ENCODE assay signal across 10 mouse cellular contexts in genomic region chr1:36129126-36129525, GRCm38 (mm10).
DNase-seq lines count a peak whose midpoint lies in the region; ATAC-seq lines count a peak whose summit lies in the region.
"Had no signal": no experiment of that assay in that cellular context is flagged by ENCODE, and none has a peak within 500 bp of the region (broad histone marks: within the 10 kb centered on the region; RNA-seq: fewer than 3 reads in every experiment).

No protein-coding gene starts in this region.

- peak overlapping the region; percentile 70 for H3K27ac ChIP-seq in kidney, embryonic 14.5 days (ENCODE audit: low read depth, low read length)
- no peak overlapping the region for H3K27ac ChIP-seq in hindbrain, embryonic 16.5 days (ENCODE audit: low read depth, low read length)
- H3K27ac ChIP-seq: hindbrain, embryonic 15.5 days; limb, embryonic 15.5 days had no signal

- no peak overlapping the region for H3K4me2 ChIP-seq in kidney, embryonic 14.5 days (replicated peaks; ENCODE audit: low read depth, low read length)
- H3K4me2 ChIP-seq in hindbrain, embryonic 16.5 days (ENCODE audit: low read length) = no peak overlapping the region
- H3K4me2 ChIP-seq: hindbrain, embryonic 15.5 days; limb, embryonic 15.5 days had no signal

- 2% methylated on average over 4 of the region's 4 CpGs for WGBS in kidney, embryonic 14.5 days
- 60% methylated on average over 4 of the region's 4 CpGs for WGBS in hindbrain, embryonic 16.5 days

- H3K4me3 ChIP-seq in kidney, embryonic 14.5 days (ENCODE audit: low read length) = no peak overlapping the region
- H3K4me3 ChIP-seq in hindbrain, embryonic 16.5 days (ENCODE audit: low read length) = no peak overlapping the region
- H3K4me3 ChIP-seq: hindbrain, embryonic 15.5 days; limb, embryonic 15.5 days had no signal

- peak; percentile 30 for DNase-seq in adrenal gland, postnatal 14 days
- no peak for DNase-seq in adrenal gland, postnatal 36 days
- peak; percentile 34 for DNase-seq in Muller cell, postnatal 12 days (ENCODE audit: inconsistent ontology term)
- no peak for DNase-seq in thymus, postnatal 25 days
- DNase-seq in thymus, adult 18-20 months = no peak

- no peaks in the 10 kb centered on the region for H3K36me3 ChIP-seq in kidney, embryonic 14.5 days (ENCODE audit: control insufficient read depth, insufficient read depth, low read length)
- no peaks in the 10 kb centered on the region for H3K36me3 ChIP-seq in hindbrain, embryonic 16.5 days (ENCODE audit: control insufficient read depth, insufficient read depth, low read length)
- H3K36me3 ChIP-seq: hindbrain, embryonic 15.5 days; limb, embryonic 15.5 days had no signal

- H3K9me3 ChIP-seq in kidney, embryonic 14.5 days (ENCODE audit: control insufficient read depth, low read length) = no peaks in the 10 kb centered on the region; the same call in 1 of the 2 replicates
- no peaks in the 10 kb centered on the region; the same call in 1 of the 2 replicates for H3K9me3 ChIP-seq in hindbrain, embryonic 16.5 days (ENCODE audit: control insufficient read depth, low read length)
- H3K9me3 ChIP-seq: hindbrain, embryonic 15.5 days; limb, embryonic 15.5 days had no signal

- no peaks in the 10 kb centered on the region for H3K27me3 ChIP-seq in kidney, embryonic 14.5 days (ENCODE audit: control insufficient read depth, insufficient read depth, low read length)
- no peaks in the 10 kb centered on the region for H3K27me3 ChIP-seq in hindbrain, embryonic 16.5 days (replicated peaks; ENCODE audit: control insufficient read depth, insufficient read depth, low read length)
- H3K27me3 ChIP-seq: hindbrain, embryonic 15.5 days; limb, embryonic 15.5 days had no signal

- H3K4me1 ChIP-seq in kidney, embryonic 14.5 days (ENCODE audit: control insufficient read depth, insufficient read depth, low read length) = peaks cover 22% of the 10 kb centered on the region
- H3K4me1 ChIP-seq in hindbrain, embryonic 16.5 days (ENCODE audit: control insufficient read depth, insufficient read depth, low read depth, low read length) = no peaks in the 10 kb centered on the region
- H3K4me1 ChIP-seq: hindbrain, embryonic 15.5 days had no signal

- no peak overlapping the region for H3K9ac ChIP-seq in kidney, embryonic 14.5 days (ENCODE audit: low read depth, low read length)
- no peak overlapping the region for H3K9ac ChIP-seq in hindbrain, embryonic 16.5 days (ENCODE audit: low read depth, low read length)
- H3K9ac ChIP-seq: hindbrain, embryonic 15.5 days; limb, embryonic 15.5 days had no signal

- ATAC-seq in kidney, embryonic 14.5 days (ENCODE audit: low FRiP score, low TSS enrichment) = peak; percentile 88
- peak; percentile 56 for ATAC-seq in megakaryocyte, adult 5-6 weeks (ENCODE audit: poor library complexity, severe bottlenecking)
- ATAC-seq in hindbrain, embryonic 16.5 days = no peak

Comparison
In these comparisons a context has a peak if more than half of its experiments do, and no peak if none do; other contexts are left out.
1. DNase-seq: peak in adrenal gland, postnatal 14 days (single experiment) and Muller cell, postnatal 12 days (single experiment); none in adrenal gland, postnatal 36 days (0 of 2), thymus, postnatal 25 days (single experiment) and thymus, adult 18-20 months (0 of 2).